Mouse (Mus musculus) cerebellum, adult 9-11 months (tissue): ENCODE measurements around the gene Msi2.

Source experiments
- DNase-seq: peaks from one replicate; pipeline ENCODE4 v3.0.0; 2022

Msi2 gene

DNA sequence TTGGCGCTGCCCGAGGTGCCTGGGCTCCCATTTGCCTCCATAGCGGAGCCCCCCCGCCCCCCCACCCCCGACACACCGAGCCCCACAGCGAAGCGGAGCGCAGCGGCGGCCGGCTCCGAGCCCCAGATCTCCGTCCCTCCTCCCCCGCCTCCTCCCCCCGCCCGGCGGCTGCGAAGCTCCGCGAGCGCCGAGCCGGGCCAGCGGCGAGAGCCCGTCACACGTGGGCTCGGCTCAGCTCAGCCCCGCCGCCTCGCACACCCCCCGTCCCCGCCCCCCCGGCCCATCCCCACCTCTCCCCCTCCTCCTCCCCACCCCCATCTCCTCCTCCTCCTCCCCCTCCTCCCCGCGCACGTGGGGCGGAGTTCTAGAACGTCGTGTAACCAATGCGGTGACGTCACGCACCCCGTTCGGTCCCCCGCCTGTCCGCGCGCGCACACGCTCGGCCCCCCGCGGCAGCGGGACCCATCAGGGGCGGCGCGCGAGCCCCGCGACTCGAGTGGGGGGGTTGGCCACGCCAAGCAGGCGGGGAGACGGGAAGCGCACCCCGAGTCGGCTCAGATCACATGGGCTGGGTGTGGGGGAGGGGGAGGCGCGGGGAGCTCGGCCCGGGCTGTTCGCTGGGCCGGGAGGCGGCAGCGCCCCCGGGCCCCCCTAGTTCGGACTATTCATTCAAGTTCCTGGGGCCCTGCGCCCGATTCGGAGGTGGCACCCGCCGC lies at the start of gene Msi2:
Gene Msi2, minus strand, starts transcription at position 464 of the 716 bp plus-strand sequence.
- DNase-seq = peak; percentile 93

DNA sequence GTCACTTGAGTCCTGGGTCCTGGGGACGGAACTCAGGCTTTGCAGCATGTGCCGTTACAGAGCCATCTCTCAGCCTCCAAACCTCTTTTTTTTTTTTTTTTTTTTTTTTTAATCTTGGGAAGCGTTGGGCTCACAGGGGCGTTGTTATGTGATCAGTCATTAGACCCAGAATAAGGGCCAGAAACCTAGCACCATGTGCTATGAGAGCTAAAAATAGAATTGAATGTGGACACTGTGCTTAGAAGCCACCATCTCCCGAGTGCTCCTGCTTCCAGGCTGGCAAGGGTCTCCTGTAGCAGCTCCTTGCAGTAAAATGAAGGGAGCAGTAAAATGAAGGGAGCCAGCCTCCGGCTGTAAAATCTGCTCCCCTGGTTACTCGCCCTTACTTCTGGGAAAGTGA lies 47.3 kb upstream of the Msi2 start:
- no peak for DNase-seq

DNA sequence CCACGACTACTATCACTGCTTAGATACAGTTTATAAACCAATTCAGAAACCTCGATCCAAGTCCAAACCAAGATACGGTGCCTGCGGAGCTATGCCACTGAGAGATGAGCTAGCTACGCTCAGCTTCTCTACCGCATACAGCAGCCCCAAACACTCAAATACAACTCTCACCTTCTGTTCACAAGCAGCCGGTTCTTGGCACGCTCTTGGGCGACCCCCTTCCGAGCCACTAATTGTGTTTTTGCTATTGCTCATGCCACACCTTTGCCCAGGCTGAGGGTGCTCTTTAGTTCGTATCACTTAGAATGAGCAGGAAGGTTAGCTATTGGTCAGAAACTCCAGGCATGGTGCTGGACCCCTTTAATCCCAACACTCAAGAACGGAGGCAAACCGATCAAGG lies 45.1 kb upstream of the Msi2 start:
- DNase-seq = no peak

DNA sequence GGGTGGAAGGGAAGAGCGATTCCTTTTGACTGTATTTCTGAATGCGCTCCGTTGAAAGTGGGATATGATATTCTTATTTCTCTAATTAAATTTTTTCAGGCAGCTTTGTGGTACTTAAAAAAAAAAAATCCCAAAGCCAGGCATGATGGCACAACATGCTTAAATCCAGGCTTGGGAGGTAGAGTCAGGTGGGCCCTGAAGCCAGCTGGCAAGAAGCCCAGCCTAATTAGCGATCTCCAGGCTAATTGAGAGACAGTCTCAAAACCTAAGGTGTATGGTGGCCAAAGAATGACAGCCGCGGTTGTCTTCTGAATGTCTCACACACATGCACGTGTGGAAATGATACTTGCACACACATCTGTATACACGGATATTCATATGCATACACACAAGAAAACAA lies 41.2 kb upstream of the Msi2 start:
- no peak for DNase-seq

DNA sequence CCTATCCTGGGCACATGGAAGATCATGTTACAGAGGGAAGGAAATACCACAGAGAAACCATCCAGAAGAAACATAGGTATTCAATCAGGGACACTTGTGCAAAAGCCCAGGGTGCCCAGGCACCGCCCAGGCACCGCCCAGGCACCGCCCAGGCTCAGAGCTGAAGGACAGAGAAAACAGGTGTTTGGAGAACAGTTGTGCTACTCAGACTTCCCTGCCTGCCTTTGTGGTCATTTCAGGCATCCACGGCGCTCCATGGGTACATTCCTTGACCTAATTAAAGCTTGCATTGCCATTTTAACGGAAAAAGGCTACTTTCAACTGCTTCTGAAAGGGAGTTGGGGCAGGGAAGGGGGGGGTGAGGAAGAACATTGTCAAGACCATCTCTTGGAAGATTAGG lies 40.1 kb upstream of the Msi2 start:
- no peak for DNase-seq

DNA sequence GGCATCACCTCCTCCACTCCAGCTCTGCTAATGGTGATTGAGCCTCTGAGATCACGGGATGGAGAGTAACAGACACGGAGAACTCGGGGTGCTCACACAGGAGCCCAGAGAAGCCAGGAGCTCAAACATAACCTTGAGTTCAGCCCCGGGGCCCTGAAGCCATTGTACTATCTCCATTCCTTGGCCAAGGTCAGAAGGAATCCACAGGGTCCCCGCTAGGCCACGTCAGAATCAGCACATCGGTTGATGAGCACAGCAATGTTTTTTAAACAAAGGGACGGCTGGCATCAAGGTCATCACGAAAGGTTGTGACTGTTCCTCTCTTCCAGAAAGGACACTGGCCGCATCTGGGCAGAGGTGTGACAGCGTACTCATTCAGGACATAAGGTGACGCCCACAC lies 27.0 kb upstream of the Msi2 start:
- DNase-seq = no peak

DNA sequence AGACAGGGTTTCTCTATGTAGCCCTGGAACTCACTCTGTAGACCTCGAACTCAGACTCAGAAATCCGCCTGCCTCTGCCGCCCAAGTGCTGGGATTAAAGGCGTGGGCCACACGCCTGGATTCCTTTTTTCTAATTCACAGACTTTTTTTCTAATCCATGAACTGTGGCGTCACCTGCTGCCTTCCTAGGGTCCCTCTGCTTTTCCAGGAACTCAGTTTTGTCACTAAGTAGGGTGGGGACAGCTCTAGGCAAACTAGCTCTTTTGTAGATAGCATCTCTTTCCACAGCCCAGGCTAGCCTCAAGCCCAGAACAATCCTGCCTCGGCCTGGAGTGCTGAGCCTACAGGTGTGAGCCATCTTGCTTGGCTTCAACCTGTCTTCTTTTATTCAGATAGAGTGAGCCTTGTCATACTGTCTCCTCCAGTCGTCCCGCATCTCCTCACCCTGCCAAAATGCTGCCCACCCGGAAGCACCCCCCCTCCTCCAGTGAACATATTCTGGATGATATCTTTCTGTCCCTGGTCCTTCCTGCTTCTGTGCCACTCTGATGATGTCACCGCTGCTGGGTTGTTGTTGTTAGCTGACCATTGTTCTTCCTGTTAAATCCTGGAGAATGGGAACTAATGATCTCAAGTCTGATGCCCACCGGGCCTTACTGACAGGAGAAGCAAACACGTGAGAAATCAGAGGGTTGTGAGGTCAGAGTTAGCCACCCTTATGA lies 21.4 kb upstream of the Msi2 start:
- no peak for DNase-seq

DNA sequence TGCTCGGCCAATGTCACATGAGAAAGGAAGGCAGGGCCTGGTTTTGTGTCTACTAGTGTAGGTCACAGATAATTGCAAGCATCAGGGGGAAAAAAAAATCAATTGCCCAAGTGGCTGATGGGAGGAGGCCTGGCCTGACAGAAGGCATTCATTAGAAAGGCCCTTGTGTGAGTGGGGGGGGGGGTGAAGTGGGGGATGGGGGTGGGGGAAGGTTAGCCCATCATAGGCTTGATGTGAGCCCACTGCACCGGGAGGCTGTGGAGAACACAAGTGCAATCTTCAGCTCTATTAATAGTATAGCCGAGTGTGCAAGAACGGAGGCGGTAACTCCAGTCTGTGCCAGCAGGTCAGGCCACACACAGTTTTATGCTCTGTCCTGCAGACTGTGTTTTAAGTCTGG lies 11.1 kb upstream of the Msi2 start:
- no peak for DNase-seq

DNA sequence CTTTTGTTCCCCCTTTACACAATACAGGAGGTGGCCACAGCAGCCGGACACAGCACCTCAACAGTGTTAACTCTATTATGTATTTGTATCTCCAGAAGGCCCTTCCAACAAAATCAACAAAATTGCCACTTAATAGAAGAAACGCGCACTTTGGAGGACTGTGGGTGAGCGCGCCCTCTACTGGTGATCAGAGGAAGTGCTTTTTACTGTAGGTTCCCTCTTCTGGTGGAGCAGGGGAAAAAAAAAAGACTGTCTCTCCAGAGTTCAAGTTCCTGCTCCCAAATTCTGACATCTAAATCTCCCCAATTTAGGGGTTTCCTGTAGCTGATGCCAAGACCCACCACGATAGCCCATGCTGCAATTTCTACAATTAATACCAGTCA lies 10.2 kb upstream of the Msi2 start:
- peak; percentile 70 for DNase-seq

DNA sequence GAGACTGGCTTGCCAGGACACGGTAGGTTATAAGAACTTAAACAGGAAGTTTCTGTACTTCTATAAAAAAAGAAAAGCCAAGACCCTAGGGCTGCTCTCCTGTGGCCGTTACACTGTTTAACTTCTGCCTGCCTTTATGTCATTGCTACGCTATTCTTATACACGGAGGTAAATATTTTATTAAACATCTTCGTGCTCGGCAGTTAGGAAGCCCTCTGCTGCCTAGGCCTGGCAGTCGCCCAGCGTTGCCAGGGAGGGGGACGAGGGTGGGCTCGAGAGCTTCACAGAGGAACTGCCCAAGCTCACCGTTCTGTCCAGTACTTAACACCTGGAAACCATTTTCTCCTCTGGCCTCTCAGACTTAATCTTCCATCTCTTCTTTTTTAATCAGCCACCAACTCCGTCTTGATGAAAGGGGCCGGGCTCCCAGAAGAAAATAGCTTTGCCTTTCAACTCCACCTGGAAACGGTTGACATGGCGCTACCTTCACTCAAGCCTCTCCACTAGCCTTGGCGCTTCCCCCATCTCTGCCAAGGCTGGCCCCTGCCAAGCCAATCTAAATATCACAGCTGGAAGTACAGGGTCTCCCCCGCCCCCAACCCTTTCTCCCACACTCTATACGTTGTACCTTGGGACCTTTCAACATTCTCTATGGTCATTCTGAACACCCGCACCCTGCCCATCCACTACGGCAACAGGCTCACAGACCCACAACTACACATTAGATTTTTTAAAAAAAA lies 9.6 kb upstream of the Msi2 start:
- no peak for DNase-seq

DNA sequence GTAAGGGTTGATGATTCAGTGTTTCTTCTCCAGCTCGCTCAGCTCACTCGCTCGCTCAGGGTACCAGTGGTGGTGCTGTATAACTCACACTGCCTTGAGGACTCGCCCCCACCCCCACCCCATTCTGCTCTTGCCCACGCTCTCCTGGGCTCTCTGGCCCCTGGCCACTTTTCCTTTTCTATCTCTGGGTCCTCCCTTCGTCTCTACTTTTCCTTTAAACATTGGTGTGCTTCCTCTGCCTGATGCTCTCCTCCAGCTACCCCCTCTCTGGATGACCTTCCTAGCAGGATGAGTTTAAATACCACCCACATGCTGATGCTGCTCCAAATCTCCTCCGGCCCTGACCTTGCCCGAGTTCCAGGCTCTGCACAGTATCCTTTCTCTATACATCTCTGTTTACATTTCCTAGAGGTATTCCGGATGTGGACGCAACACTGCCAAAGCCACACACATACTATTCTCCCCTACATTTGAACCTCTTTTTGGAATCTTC lies 2.9 kb upstream of the Msi2 start:
- DNase-seq = no peak

DNA sequence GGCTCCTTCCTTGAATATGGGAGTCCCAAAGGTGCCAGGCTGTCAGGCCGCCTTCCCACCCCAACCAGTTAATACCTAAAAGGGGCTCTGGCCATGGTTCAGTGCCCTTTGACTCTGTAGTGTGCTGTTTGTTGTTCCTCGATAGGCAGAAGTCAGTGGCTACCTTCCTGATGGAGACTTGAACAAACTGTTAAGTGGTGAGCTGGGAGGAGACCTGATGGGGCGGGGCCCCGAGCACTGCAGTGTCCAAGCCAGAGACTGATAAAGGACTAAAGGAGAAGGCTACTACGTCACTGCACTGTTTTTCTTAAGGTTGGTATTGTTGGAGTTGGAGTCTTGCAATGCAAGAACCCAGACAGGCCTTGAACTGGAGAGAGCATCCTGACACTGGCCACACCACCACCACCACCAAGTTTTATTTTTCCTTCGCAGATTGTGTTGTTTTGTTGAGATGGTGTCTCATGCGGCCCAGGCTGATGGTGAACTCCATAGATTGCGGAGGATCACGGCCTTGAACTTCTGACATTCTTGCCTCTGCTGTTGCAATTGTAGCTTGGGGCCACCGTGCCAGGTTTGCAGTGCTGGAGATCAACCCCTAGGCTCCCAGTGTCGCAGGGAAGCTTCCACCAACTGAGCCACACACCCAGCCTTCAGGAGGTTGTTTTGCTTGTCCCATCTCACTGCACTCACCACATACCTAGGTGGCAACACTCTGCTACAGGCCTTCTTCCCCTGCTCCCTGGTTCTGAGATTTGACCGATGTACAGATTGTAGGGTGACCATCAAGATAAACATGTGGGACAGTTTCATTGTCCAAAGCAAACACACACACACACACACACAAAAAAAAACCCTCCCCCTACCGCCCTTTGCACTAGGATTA lies 2.2 kb upstream of the Msi2 start:
- DNase-seq = peak; percentile 16

DNA sequence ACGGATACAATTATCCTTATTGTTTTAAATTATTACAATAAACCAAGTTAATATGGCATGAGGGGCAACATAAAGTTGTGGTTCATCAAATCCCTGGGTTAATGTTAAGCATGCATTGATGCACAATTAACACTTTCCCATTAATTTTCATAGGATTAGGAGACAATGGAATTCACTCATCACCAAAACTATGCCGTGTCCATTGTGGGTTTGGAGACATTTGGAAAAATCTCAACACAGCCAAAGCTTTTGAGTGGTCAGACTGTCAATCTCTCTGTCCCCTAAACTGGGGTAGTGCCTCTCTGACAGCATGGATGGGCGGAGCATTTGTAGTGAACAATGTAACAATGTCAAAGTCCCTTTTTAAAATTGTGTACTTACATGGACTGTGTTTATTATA lies 1.3 kb upstream of the Msi2 start:
- no peak for DNase-seq

DNA sequence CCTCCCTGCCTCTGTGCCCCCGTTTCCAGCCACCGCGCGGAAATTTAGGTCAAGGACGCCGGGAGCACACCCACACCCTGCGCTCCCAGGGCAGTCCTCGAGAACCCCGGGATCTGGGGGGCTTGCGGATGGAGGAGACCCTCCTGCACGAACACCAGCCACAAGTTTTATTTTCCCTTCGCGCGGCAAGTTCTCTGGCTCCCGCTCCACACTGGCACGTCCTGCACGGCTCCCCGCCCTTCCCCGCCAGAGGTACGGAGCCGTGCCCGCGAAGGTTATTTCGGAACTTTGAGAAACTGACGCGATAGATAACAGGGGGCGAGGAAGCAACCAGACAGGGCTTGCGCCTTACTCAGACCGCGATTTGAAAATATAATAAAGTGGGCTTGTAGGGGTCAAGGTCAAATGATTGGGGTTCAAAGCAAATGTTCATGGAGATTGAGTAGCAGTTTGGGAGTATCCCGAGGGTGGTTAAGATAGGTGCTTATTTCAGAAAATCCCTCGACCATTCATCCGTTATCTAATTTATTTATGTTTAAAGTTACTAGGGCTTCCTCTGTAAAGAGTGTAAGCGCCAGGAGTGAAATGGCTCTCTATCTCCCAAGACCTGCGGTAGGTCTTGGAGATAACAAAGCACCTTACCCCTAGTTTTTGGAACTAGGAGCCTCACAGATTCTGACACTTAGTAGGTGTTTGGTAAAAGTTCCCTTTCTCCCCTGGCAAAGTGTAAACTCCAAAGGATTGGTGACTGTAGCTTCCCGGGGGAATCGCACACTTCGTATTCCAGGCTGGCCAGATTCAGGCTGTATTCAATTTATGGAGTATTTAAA lies 668 bp upstream of the Msi2 start:
- no peak for DNase-seq

DNA sequence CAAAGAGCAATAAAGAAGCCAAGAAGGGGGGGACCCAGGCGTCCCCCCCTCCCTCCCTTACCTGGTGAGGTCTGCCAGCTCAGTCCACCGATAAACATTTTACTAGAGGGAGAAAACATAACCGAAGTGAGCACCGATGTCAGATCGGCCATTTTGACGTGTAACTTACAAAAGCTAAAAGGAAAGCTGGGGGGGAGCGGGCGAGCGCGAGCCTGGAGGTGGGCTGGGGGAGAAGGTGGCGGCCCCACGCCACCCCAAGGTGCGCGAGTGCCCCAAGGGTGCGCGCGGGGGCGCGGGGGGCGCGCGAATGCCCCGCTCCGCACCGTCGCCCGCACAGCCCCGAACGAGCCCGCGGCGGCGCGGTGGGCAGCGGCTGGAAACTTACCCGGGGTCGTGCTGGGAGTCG lies 666 bp downstream of the Msi2 start:
- DNase-seq = no peak

DNA sequence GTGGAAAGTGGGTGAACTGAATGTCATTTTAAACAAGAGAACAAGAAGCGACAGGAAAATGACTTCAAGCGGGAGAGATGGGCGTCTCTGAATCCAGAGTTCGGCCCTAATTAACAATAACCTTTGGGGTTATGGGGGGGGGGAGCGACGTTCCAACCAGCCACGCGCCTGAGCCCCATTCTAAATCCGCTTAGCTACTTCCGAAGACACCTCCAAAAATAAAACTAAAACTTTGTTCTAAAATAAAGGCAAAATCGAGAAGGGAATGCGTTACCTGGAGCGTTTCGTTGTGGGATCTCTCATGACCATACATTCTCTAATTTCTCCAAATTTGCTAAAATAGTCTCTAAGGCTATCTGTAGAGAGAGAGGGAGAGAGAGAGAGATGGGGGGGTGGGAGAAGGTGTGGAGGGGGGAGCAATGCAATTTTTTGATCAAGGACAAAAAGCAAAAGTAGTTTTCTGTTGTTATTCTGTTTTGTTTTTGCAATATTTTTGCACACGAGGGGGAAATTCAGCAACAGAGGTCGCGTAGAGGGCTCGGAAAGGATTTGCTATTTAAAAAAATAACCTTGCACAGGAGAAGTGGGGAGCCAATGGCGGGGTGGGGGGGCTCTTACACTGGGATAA lies 1.2 kb downstream of the Msi2 start:
- DNase-seq = no peak

DNA sequence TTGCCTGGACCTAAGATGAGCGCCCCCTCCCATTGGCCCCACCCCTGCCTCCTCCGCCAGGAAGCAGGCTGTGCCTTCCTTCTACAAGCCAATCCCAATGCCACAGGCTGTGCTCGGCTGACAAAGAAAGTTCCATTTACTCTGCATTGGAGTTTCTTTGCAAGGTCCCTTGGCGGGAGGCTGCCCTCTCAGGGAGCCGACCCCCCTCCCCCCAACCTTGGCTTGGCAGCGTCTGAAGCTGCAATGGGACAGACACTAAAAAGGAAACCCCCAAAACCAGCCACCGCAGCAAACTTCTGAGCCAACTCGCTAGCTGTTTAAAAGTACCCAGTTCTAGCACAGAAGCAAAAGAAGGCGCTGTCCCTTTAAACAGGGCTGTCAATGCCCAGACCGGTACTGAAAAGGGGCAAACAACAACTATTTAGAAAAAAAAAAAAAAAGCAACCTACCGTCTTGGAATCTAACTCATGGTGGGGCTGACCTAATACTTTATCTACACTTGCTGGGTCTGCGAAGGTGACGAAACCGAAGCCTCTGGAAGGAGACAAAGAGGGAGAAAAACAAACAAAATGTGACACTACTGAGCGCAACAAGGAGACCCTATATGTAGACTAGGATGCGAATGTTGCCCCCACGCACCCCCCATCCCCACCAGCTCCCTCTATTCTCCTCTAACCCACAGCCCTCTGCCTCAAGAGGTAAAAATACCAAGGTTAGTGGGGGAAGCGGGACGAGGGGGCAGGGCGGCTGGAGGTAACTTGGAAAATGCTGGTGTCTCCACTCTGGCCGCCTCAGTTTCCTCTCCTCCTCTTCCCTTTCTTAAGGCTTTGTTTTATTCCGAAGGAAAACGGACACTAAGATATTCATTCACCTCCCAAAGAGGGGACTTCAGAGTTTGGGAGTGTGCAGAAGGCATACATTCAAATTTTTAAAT lies 2.0 kb downstream of the Msi2 start:
- DNase-seq = peak; percentile 56

DNA sequence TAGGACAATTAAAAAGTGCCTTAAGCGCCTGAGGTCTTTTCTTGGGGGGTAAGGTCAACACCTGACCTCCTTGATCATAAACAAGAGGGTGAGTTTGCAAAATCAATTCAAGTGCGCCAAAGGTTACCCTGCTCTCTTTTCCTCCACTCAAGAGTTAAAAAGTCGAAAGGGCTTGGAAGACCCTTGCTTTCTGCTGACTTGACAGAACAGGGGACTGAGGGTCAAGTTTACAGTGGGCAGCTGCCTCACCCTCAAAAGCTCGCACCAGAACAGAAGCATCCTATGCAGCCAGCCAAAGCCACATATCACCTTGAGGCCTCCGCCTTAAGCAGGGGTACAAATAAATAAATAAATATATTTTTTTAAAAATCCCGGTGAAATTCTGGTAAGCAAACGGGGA lies 3.0 kb downstream of the Msi2 start:
- no peak for DNase-seq

DNA sequence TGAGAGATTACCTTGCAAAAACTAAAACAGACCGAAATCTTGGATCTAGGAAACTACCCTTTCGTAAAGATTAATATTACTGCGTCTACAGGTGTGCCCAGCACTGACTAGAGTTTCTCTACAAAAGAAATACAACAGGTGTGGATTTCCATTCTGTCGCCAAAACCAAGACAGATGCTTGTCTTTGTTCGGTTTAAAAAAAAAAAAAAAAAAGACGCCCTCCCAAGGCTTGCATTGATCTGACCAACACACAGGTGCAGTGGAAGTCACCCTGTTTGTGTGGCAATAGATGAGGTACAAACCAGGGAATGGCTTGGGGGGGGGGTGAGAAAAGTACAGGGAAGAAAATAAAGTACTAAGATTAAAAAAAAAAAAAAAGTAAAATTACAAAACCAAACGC lies 4.2 kb downstream of the Msi2 start:
- no peak for DNase-seq

DNA sequence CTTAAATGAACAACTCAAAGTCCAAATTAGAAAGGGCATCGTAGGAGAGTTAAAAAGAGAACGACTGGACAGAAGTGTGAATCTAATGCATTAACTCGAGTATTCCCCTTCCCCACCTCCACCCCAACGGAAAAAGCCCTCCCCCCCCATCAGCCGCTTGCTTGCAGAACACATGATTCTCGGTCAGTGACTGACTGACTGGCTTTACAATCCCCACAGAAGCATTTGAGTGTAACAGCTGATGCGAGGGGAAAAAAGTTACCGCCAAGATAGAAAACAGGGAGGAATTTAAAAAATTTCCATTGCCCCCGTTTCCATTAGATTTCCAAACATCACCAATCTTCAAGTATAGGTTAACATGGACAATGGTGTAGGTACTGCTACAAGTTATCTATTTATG lies 4.8 kb downstream of the Msi2 start:
- no peak for DNase-seq
